Mouse (Mus musculus) common myeloid progenitor, adult 5-6 weeks (primary cell): Measurements from ENCODE around the gene Tor4a. TPM values are rescaled to one million over a fixed set of nuclear protein-coding genes. Genes with fewer than 3 reads are reported as not detected.
A peak's percentile ranks its signal among the peaks of the same experiment; 100 is the strongest.

Source experiments
- ATAC-seq: replicated peaks from 2 replicates; pipeline ENCODE4 v1.8.0; 2016; ENCODE audit warnings: low read depth, mild to moderate bottlenecking, moderate TSS enrichment, inconsistent platforms; ENCODE audit not compliant: poor library complexity, severe bottlenecking
- total RNA-seq: library from RNA; stranded (forward); fragments of 200-1000, 187-1606 nt; gene quantifications from 2 replicates; pipeline ENCODE4 v1.2.3, GENCODE M21; 2017

Tor4a gene
- total RNA-seq, 1 experiment from 2014 or later, result 15.7 TPM

GRCm38 (mm10) chr2:25226864-25227263 is 30.2 kb upstream of the Tor4a start:
- ATAC-seq, result no peak

- no peak for ATAC-seq
Measured at GRCm38 (mm10) chr2:25225811-25226379, 29.2 kb upstream of the Tor4a start.

GRCm38 (mm10) chr2:25224766-25225752 is 28.4 kb upstream of the Tor4a start:
- ATAC-seq, result peak; percentile 70

GRCm38 (mm10) chr2:25224492-25224765 is 27.7 kb upstream of the Tor4a start, which contains the start of gene Tubb4b:
Gene Tubb4b, minus strand, starts transcription at chr2:25224702.
- ATAC-seq, result no peak

- peak; percentile 30 for ATAC-seq
Measured at GRCm38 (mm10) chr2:25223681-25224491, 27.2 kb upstream of the Tor4a start.

- ATAC-seq, result no peak
Measured at GRCm38 (mm10) chr2:25221331-25221772, 24.7 kb upstream of the Tor4a start.

GRCm38 (mm10) chr2:25218445-25218844 is 21.8 kb upstream of the Tor4a start, which contains the start of gene Fam166a:
Gene Fam166a, plus strand, starts transcription at chr2:25218745.
- ATAC-seq, result no peak

- ATAC-seq, result no peak
Measured at GRCm38 (mm10) chr2:25217666-25218065, 21.0 kb upstream of the Tor4a start.

GRCm38 (mm10) chr2:25214444-25214843 is 17.8 kb upstream of the Tor4a start, which contains the start of gene Stpg3:
Gene Stpg3, minus strand, starts transcription at chr2:25214637.
- ATAC-seq, result no peak

- ATAC-seq, result no peak
Measured at GRCm38 (mm10) chr2:25213266-25213865, 16.7 kb upstream of the Tor4a start.

- peak; percentile 96 for ATAC-seq
Measured at GRCm38 (mm10) chr2:25211121-25211670, 14.5 kb upstream of the Tor4a start, which contains the start of gene Nelfb. Gene Nelfb, minus strand, starts transcription at chr2:25211489.

GRCm38 (mm10) chr2:25210686-25211085 is 14.0 kb upstream of the Tor4a start:
- no peak for ATAC-seq

GRCm38 (mm10) chr2:25207593-25207992 is 10.9 kb upstream of the Tor4a start:
- ATAC-seq, result no peak

- ATAC-seq, result peak; percentile 73; the same call in 1 of the 2 replicates
Measured at GRCm38 (mm10) chr2:25203631-25204214, 7.0 kb upstream of the Tor4a start.

GRCm38 (mm10) chr2:25200631-25201030 is 3.9 kb upstream of the Tor4a start:
- no peak for ATAC-seq

- no peak for ATAC-seq
Measured at GRCm38 (mm10) chr2:25197946-25198345, 1.3 kb upstream of the Tor4a start.

GRCm38 (mm10) chr2:25197191-25197590 is 505 bp upstream of the Tor4a start:
- ATAC-seq, result no peak

GRCm38 (mm10) chr2:25195211-25196156 is 1.2 kb downstream of the Tor4a start:
- peak; percentile 9; the same call in 1 of the 2 replicates for ATAC-seq
